Mouse (Mus musculus) erythroblast, embryonic 14.5 days (primary cell): Measurements from ENCODE around the gene Nynrin.

Experiments used
- GATA1 ChIP-seq: IDR thresholded peaks from 2 replicates; pipeline ENCODE4 v1.6.1; 2012; ENCODE audit warnings: low read length, inconsistent platforms, mixed read lengths
- TAL1 ChIP-seq: IDR thresholded peaks from 3 replicates; pipeline ENCODE4 v1.6.1; 2012; ENCODE audit warnings: low read length, inconsistent platforms, mixed read lengths

GRCm38 (mm10) chr14:55822435-55822990, 31.3 kb upstream of the Nynrin start:
- TF ChIP-seq TAL1 = no peak
- TF ChIP-seq GATA1 = no peak
